Mouse (Mus musculus): Measurements from ENCODE around the gene Usp28.
"Not testable (repeated sequence)": the region's sequence is repeated elsewhere in the genome, so short reads cannot be mapped to it uniquely, and the experiment has no call there.

Gene Usp28

GRCm38 (mm10) chr9:48984845-48985707 lies at the start of gene Usp28:
Gene Usp28 (plus strand): TSS chr9:48985375.
- DNase-seq (ENCODE audit: low spot score): peak; percentile 99

DNA sequence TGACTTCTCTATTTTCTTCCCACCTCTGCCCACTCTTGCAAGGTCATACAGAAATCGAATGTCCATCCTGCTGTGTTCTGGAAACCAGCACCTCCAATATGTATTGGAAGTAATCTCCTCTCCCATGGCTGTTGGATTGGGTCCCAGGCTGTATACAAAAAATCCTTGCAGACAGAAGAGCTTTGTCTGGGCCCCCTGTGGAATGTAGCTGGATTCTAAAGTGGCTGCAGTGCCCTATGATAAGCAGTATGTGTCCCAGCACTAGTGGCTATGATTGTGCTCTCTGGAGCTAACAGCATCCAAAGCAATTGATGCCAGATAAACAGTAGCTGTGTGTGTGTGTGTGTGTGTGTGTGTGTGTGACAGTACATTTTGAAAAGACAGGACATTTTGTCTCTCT lies 42.8 kb upstream of the Usp28 start:
- no peak for DNase-seq (ENCODE audit: low spot score)

DNA sequence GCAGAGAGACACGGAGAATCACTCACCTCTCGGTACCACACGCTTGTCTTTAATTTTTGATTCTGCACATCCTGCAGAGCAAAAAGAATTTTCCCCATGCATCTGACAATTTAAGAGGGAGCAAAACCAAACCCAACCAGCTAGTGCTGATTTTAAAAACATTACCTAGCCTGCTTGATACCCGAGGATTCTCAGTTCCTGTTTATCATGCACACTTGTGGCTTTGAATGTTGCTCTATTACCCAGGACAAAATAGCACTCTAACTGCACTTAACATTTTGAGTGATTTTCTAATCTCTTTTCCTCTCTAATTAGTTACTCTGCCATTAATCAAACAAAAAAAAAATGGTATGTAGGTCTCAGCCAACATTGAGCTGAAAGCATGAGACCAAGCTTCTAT lies 37.6 kb upstream of the Usp28 start:
- DNase-seq (ENCODE audit: low spot score): no peak

DNA sequence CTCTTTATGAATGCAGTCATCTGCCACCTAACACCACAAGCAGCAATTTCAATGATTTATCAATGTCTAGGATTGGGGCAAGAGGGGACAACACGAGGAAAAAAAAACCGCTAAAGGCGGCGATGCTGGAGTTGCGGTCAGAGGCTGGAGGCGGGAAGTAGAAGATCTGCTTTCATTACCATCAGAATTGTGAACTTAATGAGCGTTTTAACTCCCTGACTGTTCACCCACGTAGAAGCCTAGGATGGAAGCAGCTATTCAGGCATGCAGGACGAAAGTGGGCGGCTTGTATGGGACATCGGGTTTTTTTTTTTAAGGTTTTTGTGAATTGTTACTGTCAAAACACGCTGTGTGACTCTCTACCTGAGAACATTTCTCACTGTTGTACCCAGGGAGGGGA lies 23.9 kb upstream of the Usp28 start:
- no peak for DNase-seq (ENCODE audit: low spot score)

- no peak for DNase-seq (ENCODE audit: low spot score)
These were observed 23.0 kb upstream of the Usp28 start for GRCm38 (mm10) chr9:48962131-48962530.

DNA sequence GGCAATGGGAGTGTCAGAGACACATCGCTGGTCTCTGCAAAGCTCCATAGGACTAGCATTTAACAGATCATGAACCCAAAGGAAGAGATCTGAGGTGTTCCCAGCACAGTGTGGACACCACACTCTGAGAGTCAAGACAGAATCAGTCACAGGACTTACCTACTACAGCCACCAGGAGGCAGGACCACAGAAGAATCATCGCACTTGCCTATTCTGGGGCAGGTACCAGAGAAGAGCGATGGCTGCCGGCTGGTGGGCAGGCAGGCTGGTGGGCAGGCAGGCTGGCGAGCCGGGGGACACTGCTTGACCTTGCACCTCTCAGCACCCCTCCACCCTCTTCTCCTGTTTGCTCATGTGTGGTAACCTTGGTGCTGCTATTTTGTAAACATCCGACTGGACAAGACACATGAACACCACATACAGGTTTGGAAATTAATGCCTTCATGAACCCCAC lies 20.6 kb upstream of the Usp28 start, which contains the start of gene Htr3b:
Htr3b (minus strand) TSS at position 404 of the 454 bp plus-strand sequence.
- no peak for DNase-seq (ENCODE audit: low spot score)

DNA sequence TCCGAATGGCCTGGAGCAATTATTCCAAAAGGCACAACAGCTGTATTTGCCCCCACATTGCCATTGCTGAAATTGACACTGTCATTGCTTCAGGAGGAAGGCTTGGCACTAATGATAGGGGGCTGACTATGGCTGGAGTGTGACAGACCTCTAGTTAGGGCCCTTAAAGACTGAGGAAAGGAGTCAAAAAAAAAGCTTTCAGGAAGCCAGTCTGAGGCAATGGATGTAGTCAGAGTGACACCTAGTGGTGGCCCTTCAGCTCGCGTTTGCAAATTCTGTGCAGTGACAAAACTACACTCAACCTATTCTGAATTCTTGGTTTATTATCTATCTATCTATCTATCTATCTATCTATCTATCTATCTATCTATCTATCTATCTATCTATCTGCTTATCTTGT lies 12.7 kb upstream of the Usp28 start:
- no peak for DNase-seq (ENCODE audit: low spot score)

DNA sequence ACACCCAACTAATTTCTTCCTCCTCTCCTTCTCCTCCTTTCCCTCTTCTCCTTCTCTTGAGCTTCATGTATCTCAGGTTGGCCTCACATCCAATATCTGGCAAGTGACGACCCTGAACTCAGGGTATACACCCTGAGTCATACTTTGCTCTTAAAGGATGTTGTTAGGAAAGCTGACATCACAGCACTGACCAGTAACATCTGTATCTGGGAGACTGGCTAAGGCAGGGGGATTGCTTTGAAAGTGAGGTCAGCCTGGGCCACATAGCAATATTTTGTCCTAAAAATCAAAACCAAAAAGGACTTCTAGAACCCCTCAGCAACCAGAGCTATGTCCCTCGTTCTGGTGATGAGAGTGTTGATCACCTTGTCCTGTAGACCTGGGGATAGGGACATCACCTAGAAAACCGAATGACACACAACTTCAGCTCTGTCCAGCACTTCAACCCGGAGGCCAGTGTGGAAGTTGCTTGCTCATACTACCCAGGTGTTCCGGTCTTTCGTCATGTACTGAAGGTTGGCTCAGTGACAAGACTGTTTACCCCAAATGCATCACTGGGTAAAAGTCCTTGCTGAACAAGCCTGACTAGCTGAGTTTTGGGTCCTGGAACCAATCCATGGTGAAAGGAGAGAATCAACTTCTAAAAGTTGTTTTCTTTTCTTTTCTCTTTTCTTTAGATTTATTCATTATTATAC lies 8.4 kb upstream of the Usp28 start:
- DNase-seq (ENCODE audit: low spot score): no peak

DNA sequence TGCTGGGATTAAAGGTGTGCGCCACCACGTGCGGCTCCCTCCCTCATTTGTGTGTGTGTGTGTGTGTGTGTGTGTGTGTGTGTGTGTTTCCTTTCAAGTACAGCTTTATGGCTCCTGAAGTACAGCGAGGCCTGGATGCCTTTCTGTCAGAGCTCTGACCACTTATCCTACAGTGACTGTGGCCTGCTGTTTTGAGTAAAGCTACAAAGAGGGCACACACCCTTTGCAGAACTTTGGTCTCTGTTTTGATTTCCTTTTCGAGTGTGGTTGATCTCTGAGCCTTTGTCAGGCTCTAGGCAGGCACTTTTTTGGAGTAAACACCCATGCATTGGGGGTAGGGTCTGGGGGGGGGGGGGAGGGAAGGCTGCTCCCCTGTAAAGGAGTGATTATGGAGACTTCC lies 4.8 kb upstream of the Usp28 start:
- no peak for DNase-seq (ENCODE audit: low spot score)

DNA sequence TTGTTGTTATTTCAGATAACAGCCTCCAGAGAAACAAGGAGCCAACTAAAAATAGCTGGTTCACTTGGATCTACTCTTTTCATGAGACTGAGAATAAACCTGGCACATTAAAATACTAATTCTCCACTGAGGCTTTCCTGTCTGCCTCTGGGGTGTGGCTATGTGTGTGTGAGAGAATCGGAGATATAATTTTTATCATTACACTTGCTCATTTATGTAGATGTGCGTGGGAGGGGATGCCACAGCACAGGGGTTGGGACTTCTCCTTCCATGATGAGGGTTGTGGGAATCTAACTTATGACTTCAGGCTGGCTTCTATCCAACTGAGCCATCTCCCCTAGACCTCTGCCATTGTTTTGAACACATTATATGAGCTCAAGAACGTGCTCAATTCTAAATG lies 4.4 kb upstream of the Usp28 start:
- DNase-seq (ENCODE audit: low spot score): no peak

DNA sequence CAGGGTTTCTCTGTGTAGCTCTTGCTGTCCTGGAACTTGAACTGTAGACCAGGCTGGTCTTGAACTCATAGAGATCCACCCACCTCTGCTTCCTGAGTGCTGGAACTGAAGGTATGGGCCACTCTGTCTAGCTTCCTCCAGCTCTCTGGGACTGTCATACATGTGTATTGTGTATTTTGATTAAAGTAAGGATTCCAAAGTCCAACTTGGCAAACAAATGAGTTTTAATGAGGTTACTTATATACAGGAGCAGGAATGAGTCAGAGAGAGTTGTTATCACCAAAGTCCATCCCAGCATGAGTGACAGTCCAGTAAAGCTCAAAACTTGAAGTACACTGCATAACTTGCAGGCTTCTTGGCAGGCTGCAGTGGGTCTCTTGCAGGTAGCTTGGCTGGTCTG lies 3.3 kb upstream of the Usp28 start:
- no peak for DNase-seq (ENCODE audit: low spot score)

GRCm38 (mm10) chr9:48983801-48984200 lies 1.4 kb upstream of the Usp28 start:
- DNase-seq (ENCODE audit: low spot score): not testable (repeated sequence)

DNA sequence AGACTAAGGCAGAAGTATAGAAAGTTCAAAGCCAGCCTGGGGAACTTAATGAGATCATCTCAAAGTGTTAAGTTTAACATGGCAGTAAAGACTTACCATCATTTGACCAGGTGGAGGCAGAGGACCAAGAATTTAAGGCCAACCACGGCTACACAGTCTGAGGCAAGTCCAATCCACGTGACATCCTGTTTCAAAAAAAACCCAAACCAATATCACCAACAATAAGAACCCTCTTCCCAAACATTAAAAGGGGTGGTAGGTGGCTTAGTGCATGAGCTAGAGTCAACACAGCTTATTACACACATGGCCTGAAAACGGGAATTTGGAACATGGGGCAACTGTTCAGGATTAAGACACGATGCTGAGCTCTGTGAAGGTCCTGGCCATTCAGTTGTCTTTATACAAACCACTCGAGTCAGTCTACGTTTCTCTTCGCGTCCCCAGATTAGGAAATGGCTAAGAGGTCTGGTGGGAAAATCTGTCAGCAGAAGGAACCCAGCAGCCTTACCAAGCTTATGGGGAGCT lies 793 bp upstream of the Usp28 start:
- DNase-seq (ENCODE audit: low spot score): no peak

DNA sequence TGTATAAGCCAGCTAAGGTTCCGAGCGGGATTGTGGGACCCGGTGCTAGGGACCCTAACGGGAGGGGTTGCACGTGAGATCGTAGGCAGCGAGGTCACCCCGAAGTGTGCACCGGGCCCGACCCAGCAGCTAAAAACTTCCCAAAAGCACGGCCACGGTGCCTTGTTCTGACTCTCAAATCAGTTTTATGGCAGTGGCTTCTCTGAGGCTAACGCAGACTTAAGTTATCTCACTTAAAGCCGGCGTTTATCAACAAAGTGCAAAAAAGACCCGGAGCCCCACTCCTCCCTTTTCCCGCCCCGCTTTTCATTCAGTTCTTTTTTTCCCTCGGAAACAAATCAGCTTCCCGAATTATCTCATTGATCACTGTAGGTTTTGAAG lies 523 bp downstream of the Usp28 start:
- DNase-seq (ENCODE audit: low spot score): no peak

DNA sequence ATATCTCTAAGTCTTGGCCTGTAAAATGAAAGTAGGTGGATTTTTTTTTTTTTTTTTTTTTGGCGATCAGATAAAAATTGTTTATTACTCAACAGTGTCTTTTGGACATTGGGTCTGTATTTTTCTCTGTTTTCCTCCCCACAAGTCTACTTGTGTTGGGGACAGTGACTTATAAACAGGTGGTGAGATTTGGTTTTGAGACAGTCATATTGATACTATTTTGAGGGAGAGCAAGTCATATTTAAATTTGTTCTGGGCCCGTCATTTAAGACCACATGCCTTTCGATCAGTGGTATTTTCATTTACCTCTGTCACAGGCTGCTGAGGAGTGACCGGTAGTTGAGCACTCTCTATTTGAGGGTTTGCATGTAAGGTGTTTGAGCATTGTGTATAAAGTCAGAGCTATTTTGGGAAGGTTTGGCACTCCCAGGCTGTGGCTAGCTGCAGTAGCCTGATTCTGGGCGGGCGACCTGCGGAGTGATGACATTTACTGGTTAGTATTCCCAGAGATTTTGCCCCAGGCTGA lies 1.5 kb downstream of the Usp28 start:
- no peak for DNase-seq (ENCODE audit: low spot score)

DNA sequence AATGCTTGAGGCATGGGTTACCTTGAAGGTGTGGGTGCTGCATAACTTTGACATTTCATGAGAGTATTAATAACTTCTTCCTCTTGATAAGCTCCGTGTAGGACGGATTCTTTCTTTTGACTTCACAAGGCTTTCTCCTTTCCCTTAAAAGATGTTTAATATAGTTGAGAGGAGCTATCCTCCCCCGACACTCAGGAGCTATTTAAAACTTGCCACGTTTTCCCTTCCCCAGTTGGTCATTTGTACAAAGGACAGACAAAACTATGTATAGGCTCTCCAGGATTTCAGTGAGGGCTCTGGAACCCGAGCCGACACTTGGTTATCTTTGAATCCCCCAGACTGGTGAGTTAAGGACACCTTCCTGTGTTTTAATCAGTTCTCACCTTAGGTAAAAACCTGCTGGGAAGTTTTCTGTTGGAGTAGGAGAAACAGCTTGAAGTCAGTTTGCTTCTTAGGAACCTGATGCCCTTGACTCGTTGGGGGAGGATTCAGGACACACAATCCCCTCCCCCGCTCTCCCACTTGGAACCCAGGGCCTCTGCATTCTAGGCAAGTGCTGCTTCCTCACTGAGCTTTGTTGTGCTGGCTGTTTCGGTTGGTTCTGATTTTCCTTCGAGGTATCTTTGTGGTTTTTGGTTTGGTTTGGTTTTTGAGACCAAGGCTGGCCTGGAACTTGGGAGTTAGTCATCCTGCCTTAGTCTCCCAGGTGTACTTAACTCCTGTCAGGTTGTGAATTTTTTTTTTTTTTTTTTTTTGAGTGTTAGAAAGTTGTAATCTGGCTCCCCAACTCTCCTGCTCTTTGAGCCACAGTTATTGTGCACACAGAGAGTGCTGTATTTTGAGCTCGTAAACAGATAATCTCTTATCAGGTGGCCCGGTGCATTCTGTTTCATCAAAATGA lies 2.3 kb downstream of the Usp28 start:
- peak; percentile 13 for DNase-seq (ENCODE audit: low spot score)

GRCm38 (mm10) chr9:48991671-48992070 lies 6.5 kb downstream of the Usp28 start:
- no peak for DNase-seq (ENCODE audit: low spot score)

GRCm38 (mm10) chr9:48994779-48995178 lies 9.6 kb downstream of the Usp28 start:
- DNase-seq (ENCODE audit: low spot score): no peak

DNA sequence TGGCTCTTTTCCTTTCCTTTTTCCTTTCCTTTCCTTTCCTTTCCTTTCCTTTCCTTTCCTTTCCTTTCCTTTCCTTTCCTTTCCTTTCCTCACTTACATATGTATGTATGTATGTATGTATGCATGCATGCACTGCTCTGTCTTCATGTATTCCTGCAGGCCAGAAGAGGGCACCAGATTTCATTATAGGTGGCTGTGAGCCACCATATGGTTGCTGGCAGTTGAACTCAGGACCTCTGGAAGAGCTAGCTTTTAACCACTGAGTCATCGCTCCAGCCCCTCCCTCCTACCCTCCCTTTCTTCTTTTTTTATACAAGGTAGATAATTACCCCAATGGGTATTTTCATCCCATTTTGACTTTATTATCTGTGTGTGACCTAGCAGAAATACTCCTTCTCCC lies 10.6 kb downstream of the Usp28 start:
- DNase-seq (ENCODE audit: low spot score): no peak

DNA sequence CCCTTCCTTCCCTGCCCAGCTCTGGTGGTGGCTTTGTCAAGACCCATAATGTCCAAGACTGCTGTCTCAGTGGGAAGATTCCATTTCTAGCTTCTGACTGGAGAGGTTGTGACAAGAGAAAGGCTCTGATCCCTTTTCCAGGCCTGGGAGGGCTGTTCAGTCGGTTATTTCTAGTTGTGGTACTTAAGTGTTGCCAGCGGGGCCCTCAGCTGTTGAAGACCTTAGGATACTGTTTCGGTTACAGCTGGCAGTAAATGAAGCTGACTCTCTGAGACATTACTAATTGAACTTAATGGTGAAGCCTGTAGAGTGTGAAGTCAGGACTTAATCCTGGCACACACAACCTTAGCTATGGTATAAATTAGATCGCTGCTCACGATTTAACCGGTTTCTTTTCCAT lies 14.1 kb downstream of the Usp28 start:
- DNase-seq (ENCODE audit: low spot score): no peak

DNA sequence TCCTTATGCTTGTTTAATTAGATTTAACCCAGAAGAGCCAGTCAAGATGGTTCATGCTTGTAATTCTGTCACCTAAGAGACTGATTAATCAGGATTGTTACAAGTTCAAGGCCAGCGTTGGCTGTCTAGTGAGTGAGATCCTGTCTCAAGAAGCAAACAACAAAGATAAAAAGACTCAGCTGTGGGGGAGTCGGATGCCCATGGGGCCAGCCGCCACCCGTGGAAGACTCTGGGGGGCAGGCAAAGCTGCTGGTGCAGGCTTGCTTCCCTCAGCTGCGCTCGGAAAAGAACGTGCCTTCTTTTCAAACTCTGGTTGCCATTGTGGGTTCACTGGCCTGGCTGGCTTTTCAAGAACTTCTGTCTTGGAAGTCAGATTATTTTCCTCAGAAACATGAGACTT lies 30.6 kb downstream of the Usp28 start:
- DNase-seq (ENCODE audit: low spot score): peak; percentile 15

- DNase-seq (ENCODE audit: low spot score): no peak
These were observed 36.1 kb downstream of the Usp28 start for GRCm38 (mm10) chr9:49021289-49021688.

Measured in ovary, adult 18-20 months (tissue).